Mouse (Mus musculus) forebrain, embryonic 16.5 days (tissue): ENCODE data around the gene Lrrd1. TPM values are rescaled to one million over a fixed set of nuclear protein-coding genes. Genes with fewer than 3 reads are reported as not detected.
"Not testable (repeated sequence)": the region's sequence is repeated elsewhere in the genome, so short reads cannot be mapped to it uniquely, and the experiment has no call there.

Experiments used
- ATAC-seq: fragments of 200-750 bp; cut with Nextera tagmentation; 2 replicates; pipeline ENCODE4 v1.8.0; 2017; ENCODE audit warnings: mild to moderate bottlenecking, moderate library complexity
- H3K27ac ChIP-seq: fragments of 300-500 bp; sonication (generic); 2 replicates; pipeline ENCODE4 v1.5.1; 2014; ENCODE audit warnings: low read length, control low read depth
- H3K27me3 ChIP-seq: fragments of 300-500 bp; sonication (generic); replicated peaks from 2 replicates; pipeline ENCODE4 v1.6.1; 2014; ENCODE audit warnings: low read length; ENCODE audit not compliant: control insufficient read depth, insufficient read depth
- H3K36me3 ChIP-seq: fragments of 300-500 bp; sonication (generic); 2 replicates; pipeline ENCODE4 v1.6.1; 2014; ENCODE audit not compliant: control insufficient read depth, insufficient read depth
- H3K4me1 ChIP-seq: fragments of 300-500 bp; sonication (generic); replicated peaks from 2 replicates; pipeline ENCODE4 v1.6.1; 2014; ENCODE audit warnings: low read length; ENCODE audit not compliant: control insufficient read depth, insufficient read depth
- H3K4me2 ChIP-seq: fragments of 300-500 bp; sonication (generic); 2 replicates; pipeline ENCODE4 v1.6.1; 2014; ENCODE audit warnings: mild to moderate bottlenecking, low read length, control low read depth
- H3K4me3 ChIP-seq: fragments of 300-500 bp; sonication (generic); replicated peaks from 2 replicates; pipeline ENCODE4 v1.5.1; 2014; ENCODE audit warnings: mild to moderate bottlenecking, low read length, control low read depth
- H3K9ac ChIP-seq: fragments of 300-500 bp; sonication (generic); replicated peaks from 2 replicates; pipeline ENCODE4 v1.6.1; 2014; ENCODE audit warnings: low read depth, low read length, control low read depth
- H3K9me3 ChIP-seq: fragments of 300-500 bp; sonication (generic); 2 replicates; pipeline ENCODE4 v1.6.1; 2016; ENCODE audit warnings: low read length; ENCODE audit not compliant: control insufficient read depth
- WGBS: fragments of 180-500 bp; shearing (Covaris S2); extraction: QIAGEN DNeasy Blood & Tissue Kit; methylation state at CpG from one replicate; pipeline ENCODE4 v1.1.7; 2014; 5-methylcytosine and 5-hydroxymethylcytosine counted together
- polyA plus RNA-seq: library from polyadenylated mRNA; unstranded; fragments of >200 nt; fragmentation: Nextera tagmentation; extraction: Ambion mirVana; gene quantifications from 2 replicates; pipeline ENCODE4 v1.2.1, GENCODE M21; 2015

The Lrrd1 gene
- 0.11 and 0.14 TPM in 2 replicates for polyA plus RNA-seq

GRCm38 (mm10) chr5:3845026-3845425, at the start of gene Lrrd1:
Gene Lrrd1 (plus strand): TSS chr5:3845173.
- ATAC-seq = peak; percentile 61
- Histone ChIP-seq H3K27me3 (no peaks in the 10 kb centered on the region), H3K4me1 (peaks cover 5% of the 10 kb centered on the region), H3K36me3 (peaks cover 8% of the 10 kb centered on the region), H3K27ac (no peak within 1 kb of the TSS), H3K9me3 (no peaks in the 10 kb centered on the region), H3K9ac (peak within 1 kb of the TSS; percentile 48; the same call in 1 of the 2 replicates), H3K4me3 (peak within 1 kb of the TSS; percentile 37), H3K4me2 (peak within 1 kb of the TSS; percentile 55)
- 2% methylated on average over 24 of the region's 24 CpGs for WGBS

GRCm38 (mm10) chr5:3797101-3797500, 47.9 kb upstream of the Lrrd1 start:
- H3K4me3 ChIP-seq, H3K36me3 ChIP-seq, H3K4me2 ChIP-seq, ATAC-seq, H3K27ac ChIP-seq, H3K27me3 ChIP-seq, H3K9ac ChIP-seq, H3K4me1 ChIP-seq, H3K9me3 ChIP-seq: not testable (repeated sequence)
- 95% methylated on average over 2 of the region's 2 CpGs for WGBS

GRCm38 (mm10) chr5:3798656-3799055, 46.3 kb upstream of the Lrrd1 start:
- not testable (repeated sequence) for H3K9ac ChIP-seq, ATAC-seq, H3K4me2 ChIP-seq, H3K36me3 ChIP-seq, H3K27me3 ChIP-seq, H3K4me1 ChIP-seq, H3K9me3 ChIP-seq, H3K27ac ChIP-seq, H3K4me3 ChIP-seq

- Histone ChIP-seq H3K27me3 (no peaks in the 10 kb centered on the region), H3K9me3 (no peaks in the 10 kb centered on the region), H3K4me2 (no peak overlapping the region), H3K9ac (no peak overlapping the region), H3K27ac (no peak overlapping the region), H3K4me1 (peaks cover 9% of the 10 kb centered on the region), H3K4me3 (no peak overlapping the region), H3K36me3 (no peaks in the 10 kb centered on the region)
- 91% methylated on average over 1 of the region's 1 CpGs for WGBS
- ATAC-seq = no peak
Measured at GRCm38 (mm10) chr5:3800041-3800440, 44.9 kb upstream of the Lrrd1 start.

GRCm38 (mm10) chr5:3800881-3801280, 44.1 kb upstream of the Lrrd1 start:
- H3K4me2 ChIP-seq = no peak overlapping the region
- peaks cover 9% of the 10 kb centered on the region for H3K4me1 ChIP-seq
- WGBS = 78% methylated on average over 4 of the region's 4 CpGs
- H3K36me3 ChIP-seq = no peaks in the 10 kb centered on the region
- no peak overlapping the region for H3K9ac ChIP-seq
- no peaks in the 10 kb centered on the region for H3K27me3 ChIP-seq
- no peaks in the 10 kb centered on the region for H3K9me3 ChIP-seq
- no peak overlapping the region for H3K27ac ChIP-seq
- no peak overlapping the region for H3K4me3 ChIP-seq
- no peak for ATAC-seq

- Histone ChIP-seq H3K27ac (peak overlapping the region; percentile 89), H3K4me3 (peak overlapping the region; percentile 85), H3K9ac (peak overlapping the region; percentile 80), H3K36me3 (no peaks in the 10 kb centered on the region), H3K4me1 (peaks cover 9% of the 10 kb centered on the region), H3K4me2 (peak overlapping the region; percentile 73), H3K9me3 (no peaks in the 10 kb centered on the region), H3K27me3 (no peaks in the 10 kb centered on the region)
- 3% methylated on average over 18 of the region's 18 CpGs for WGBS
- ATAC-seq = no peak
Measured at GRCm38 (mm10) chr5:3801672-3802432, 43.1 kb upstream of the Lrrd1 start.

GRCm38 (mm10) chr5:3802433-3803291, 42.3 kb upstream of the Lrrd1 start, which contains the start of the genes Ankib1 and Krit1:
Gene Ankib1 (minus strand): TSS chr5:3802925.
Gene Krit1 (plus strand): TSS chr5:3803184.
- H3K9me3 ChIP-seq = no peaks in the 10 kb centered on the region
- no peaks in the 10 kb centered on the region for H3K36me3 ChIP-seq
- no peaks in the 10 kb centered on the region for H3K27me3 ChIP-seq
- peak within 1 kb of the TSS; percentile 80 for H3K9ac ChIP-seq
- H3K27ac ChIP-seq = peak within 1 kb of the TSS; percentile 89
- WGBS = 0% methylated on average over 79 of the region's 109 CpGs
- peaks cover 9% of the 10 kb centered on the region for H3K4me1 ChIP-seq
- peak within 1 kb of the TSS; percentile 73 for H3K4me2 ChIP-seq
- peak within 1 kb of the TSS; percentile 85 for H3K4me3 ChIP-seq
- ATAC-seq = peak; percentile 95

- H3K27ac ChIP-seq = peak overlapping the region; percentile 89
- ATAC-seq = peak; percentile 76
- WGBS = under 1% methylated on average over 36 of the region's 36 CpGs
Measured at GRCm38 (mm10) chr5:3803292-3804165, 41.4 kb upstream of the Lrrd1 start.

More at GRCm38 (mm10) chr5:3803292-3804165, 41.4 kb upstream of the Lrrd1 start:
- peak overlapping the region; percentile 80 for H3K9ac ChIP-seq
- H3K4me2 ChIP-seq = peak overlapping the region; percentile 73
- no peaks in the 10 kb centered on the region for H3K27me3 ChIP-seq
- H3K4me1 ChIP-seq = peaks cover 9% of the 10 kb centered on the region
- no peaks in the 10 kb centered on the region for H3K9me3 ChIP-seq
- H3K4me3 ChIP-seq = peak overlapping the region; percentile 85
- no peaks in the 10 kb centered on the region for H3K36me3 ChIP-seq
